Mouse (Mus musculus) 416B (cell line): ENCODE measurements around the gene Adssl1.
A peak's percentile ranks its signal among the peaks of the same experiment; 100 is the strongest.

ENCODE experiments used
- DNase-seq: peaks from one replicate; pipeline ENCODE4 v3.0.0; 2011; ENCODE audit warnings: low read depth

The Adssl1 gene

DNA sequence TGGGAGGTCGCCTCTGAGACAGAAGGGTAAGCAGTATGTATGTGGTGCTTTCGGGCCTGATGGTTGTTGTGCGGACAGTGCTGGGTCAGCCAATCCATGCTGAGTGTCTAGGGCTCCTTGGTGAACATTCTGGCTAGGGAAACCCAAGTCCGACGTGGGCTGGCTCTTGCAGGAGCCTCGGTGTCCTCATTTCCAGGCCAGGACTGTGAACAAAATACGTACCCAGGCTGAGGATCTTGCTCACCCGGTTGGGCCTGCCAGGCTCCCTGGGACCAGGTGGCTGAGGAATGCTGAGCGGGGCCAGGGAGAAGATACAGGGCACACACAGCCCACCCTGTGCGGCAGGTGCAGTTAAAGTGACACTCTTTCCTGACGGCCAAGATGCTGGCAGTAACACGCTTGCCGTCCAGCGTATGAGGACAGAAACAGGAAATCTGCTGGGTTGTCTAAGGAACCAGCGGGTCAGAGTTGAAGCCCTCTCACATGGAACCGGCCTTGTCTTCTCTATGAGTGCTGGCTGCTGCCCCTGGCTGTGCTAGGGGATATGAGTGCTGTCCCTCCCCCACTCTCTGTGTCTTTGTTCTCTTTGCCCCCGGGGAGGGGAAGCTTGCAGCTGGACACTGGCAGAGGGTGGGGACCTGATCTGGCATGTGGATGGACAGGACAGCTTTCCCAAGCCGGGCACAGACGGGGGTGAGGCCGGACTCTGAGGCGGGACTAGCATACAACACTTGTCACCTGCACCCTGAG, 26.7 kb upstream of the Adssl1 start:
- DNase-seq = peak; percentile 56

- DNase-seq = peak; percentile 65
Measured at GRCm38 (mm10) chr12:112593951-112594915, 25.6 kb upstream of the Adssl1 start.

- DNase-seq = no peak
Measured at GRCm38 (mm10) chr12:112594989-112595388, 24.9 kb upstream of the Adssl1 start.

DNA sequence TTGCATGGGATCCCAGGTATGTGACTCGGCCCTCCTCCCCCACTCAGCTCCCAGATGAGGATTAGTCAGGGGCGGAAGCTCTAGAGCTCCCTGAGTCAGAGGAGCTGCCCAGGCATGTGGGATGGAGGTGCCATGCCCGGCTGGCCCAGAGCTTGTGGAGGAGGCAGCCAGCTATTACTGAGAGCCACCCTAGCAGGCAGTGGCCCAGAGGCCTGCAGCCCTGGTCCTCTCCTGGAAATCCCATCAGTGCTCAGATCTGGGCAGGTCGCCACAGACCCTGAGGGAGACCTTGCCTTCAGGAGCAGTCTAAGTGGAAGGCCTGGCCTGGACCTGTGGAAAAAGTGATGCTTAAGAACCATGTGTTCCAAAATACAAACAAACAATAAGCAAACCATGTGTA, 24.2 kb upstream of the Adssl1 start:
- peak; percentile 49 for DNase-seq

- peak; percentile 25 for DNase-seq
Measured at GRCm38 (mm10) chr12:112596454-112596853, 23.4 kb upstream of the Adssl1 start.

- no peak for DNase-seq
Measured at GRCm38 (mm10) chr12:112596891-112597500, 22.8 kb upstream of the Adssl1 start.

DNA sequence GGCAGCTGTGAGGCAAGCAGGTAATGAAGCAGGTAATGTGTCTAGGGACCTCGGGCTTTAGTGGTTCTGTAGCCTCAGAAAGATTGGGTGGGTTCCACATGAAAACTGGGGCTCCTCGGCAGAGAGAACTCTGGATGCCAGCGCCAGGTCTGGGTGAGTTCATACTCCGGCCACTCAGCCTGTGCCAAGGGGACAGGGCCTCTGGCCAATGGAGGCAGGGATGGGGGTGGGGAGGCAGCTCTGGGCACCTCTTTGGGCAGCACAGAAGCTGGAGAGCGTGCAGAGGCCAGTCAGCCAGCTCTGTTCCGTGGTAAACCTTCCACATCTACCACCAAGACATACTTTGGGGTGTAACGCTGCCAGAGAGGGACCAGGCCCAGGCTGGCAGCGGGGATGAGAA, 22.2 kb upstream of the Adssl1 start:
- no peak for DNase-seq

- peak; percentile 98 for DNase-seq
Measured at GRCm38 (mm10) chr12:112599198-112599597, 20.6 kb upstream of the Adssl1 start.

DNA sequence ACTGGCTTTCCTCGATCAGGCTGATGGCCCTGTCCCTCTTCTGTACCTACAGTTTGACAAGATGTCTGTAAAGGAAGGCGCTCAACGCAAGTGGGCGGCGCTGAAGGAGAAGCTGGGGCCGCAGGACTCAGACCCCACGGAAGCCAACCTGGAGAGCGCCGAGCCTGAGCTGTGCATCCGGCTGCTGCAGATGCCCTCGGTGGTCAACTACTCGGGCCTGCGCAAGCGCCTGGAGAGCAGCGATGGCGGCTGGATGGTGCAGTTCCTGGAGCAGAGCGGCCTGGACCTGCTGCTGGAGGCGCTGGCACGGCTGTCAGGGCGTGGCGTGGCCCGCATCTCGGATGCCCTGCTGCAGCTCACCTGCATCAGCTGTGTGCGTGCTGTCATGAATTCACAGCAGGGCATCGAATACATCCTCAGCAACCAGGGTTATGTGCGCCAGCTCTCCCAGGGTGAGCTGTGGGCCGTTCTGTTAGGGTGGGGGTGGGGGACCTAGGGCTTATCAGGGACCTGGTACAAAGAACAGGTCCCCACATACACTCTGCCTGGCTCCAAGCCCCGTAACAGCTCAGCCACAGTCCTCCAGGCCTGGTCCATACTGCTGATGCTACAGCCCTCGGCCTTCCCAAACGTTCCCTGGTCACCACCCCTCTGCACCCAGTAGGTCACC, 19.8 kb upstream of the Adssl1 start:
- no peak for DNase-seq

GRCm38 (mm10) chr12:112604022-112604421, 15.8 kb upstream of the Adssl1 start:
- no peak for DNase-seq

- DNase-seq = peak; percentile 74
Measured at GRCm38 (mm10) chr12:112604709-112605649, 14.9 kb upstream of the Adssl1 start.

GRCm38 (mm10) chr12:112605766-112606165, 14.1 kb upstream of the Adssl1 start:
- peak; percentile 75 for DNase-seq

DNA sequence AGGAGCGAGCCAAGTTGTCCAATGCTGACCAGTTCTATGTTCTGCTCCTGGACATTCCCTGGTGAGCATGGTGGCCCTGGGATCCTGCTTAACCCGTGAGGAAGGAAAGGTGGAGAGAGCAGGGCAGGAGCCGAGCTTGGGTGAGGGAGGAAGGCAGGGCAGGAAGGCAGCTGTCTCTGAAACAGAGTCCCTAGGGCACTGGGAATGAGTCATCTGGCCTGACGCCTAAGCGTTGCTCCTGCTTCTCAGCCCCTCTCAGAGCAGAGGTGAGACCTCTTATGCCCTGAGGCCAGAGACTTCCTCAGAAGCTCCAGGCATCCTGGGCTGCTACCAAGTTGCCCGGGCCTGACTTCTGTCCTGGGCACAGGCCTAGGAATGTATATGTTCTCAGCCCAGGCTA, 12.8 kb upstream of the Adssl1 start:
- DNase-seq = peak; percentile 60

GRCm38 (mm10) chr12:112609031-112609430, 10.8 kb upstream of the Adssl1 start:
- no peak for DNase-seq

DNA sequence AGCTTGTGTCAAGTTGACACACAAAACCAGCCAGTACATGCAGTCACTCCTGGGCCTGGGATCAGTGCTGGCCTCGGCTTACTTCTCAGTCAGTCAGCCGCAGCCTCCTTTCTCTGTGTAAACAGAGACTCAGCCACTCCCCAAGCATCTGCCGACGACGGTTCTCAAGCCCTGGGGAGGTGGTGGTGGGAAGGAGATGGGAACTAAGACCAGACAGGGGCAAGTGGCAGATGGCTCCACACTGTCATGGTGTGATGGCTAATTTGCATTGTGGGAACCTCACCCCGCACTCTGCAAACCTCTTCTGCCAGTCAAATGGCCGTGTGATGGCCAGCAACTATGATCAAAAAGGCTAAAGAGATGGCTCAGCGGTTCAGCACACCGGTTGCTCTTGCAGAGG, 3.2 kb upstream of the Adssl1 start:
- DNase-seq = no peak

DNA sequence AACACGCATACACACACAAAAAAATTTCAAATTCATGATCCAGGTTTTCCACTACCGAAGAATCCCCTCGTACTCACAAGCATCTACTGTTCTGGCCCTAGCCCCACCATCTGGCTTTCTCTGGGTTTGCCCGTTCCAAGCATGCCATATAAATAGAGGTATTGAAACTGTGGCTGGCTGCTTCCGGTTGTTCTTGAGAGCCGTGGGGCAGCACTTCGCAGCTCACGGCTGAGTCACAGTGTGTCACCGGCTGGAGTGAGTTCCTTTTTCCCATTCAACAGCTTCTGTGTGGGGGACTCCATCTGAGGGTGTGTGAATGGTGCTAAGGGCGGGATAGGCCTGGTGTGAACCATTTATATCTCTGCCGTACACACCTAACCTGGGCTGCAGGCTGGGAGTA, 2.7 kb upstream of the Adssl1 start:
- DNase-seq = peak; percentile 93

DNA sequence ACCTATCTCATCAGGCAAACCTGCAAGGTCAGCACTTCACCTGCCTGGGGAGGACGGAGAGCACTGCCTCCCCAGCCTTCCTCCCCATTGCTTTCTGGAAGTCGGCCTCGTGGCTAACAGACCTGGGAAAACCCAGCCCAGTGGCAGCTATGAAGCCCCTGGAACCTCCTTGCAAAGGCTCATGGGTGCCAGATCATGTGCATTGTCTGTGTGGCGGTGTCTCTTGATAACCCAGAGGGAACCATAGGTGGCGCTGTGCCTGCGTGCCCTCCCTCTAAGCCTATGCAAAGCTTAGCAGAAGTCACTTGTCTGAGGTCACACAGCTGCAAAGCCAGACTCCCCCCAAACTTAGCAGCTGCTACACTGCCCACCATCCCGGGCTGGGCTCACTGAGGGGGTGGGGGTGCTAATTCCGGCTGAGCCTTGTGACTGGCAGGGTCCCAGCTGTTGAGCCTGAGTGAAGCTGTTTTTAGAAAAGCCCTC, 1.9 kb upstream of the Adssl1 start:
- peak; percentile 92 for DNase-seq

GRCm38 (mm10) chr12:112618981-112619685, 712 bp upstream of the Adssl1 start:
- peak; percentile 64 for DNase-seq

- peak; percentile 41 for DNase-seq
Measured at GRCm38 (mm10) chr12:112620354-112621061, 663 bp downstream of the Adssl1 start.
